Comparison of ENCODE assay signal across 8 mouse cellular contexts in genomic region chr19:45045651-45046050, GRCm38 (mm10). TPM values are rescaled to one million over a fixed set of nuclear protein-coding genes. Genes with fewer than 3 reads are reported as not detected.
DNase-seq lines count a peak whose midpoint lies in the region; ATAC-seq and TF ChIP-seq lines count a peak whose summit lies in the region.

Gene Pdzd7, minus strand, starts transcription at chr19:45045717.

- no peak for DNase-seq in layer of hippocampus, adult 2 months (ENCODE audit: low spot score in 2 of 2)
- DNase-seq in layer of hippocampus, adult 9-11 months: no peak
- DNase-seq in adrenal gland, adult 2 months: no peak
- no peak for DNase-seq in adrenal gland, postnatal 36 days
- DNase-seq in testis, postnatal 14 days (ENCODE audit: low spot score): no peak

- H3K27me3 ChIP-seq in embryonic facial prominence, embryonic 15.5 days: peaks cover 15% of the 10 kb centered on the region
- peaks cover 8% of the 10 kb centered on the region; the same call in 1 of the 2 replicates for H3K27me3 ChIP-seq in intestine, embryonic 15.5 days (replicated peaks)
- peaks cover 24% of the 10 kb centered on the region for H3K27me3 ChIP-seq in neural tube, embryonic 12.5 days (replicated peaks)

- TF ChIP-seq CTCF in layer of hippocampus, adult 2 months (conservative IDR thresholded peaks at IDR 0.05): no peak

- no peaks in the 10 kb centered on the region for H3K9me3 ChIP-seq in embryonic facial prominence, embryonic 15.5 days (replicated peaks)
- H3K9me3 ChIP-seq in intestine, embryonic 15.5 days: no peaks in the 10 kb centered on the region
- H3K9me3 ChIP-seq in neural tube, embryonic 12.5 days: no peaks in the 10 kb centered on the region

- peak within 1 kb of the TSS; percentile 78 for H3K4me3 ChIP-seq in layer of hippocampus, adult 2 months
- peak within 1 kb of the TSS; percentile 61 for H3K4me3 ChIP-seq in embryonic facial prominence, embryonic 15.5 days (replicated peaks)
- peak within 1 kb of the TSS; percentile 46 for H3K4me3 ChIP-seq in intestine, embryonic 15.5 days (replicated peaks)
- peak within 1 kb of the TSS; percentile 51 for H3K4me3 ChIP-seq in neural tube, embryonic 12.5 days

- H3K27ac ChIP-seq in layer of hippocampus, adult 2 months: peak within 1 kb of the TSS; percentile 97
- H3K27ac ChIP-seq in embryonic facial prominence, embryonic 15.5 days (replicated peaks): no peak within 1 kb of the TSS
- H3K27ac ChIP-seq in intestine, embryonic 15.5 days: no peak within 1 kb of the TSS
- H3K27ac ChIP-seq in neural tube, embryonic 12.5 days: no peak within 1 kb of the TSS

- peaks cover 31% of the 10 kb centered on the region for H3K4me1 ChIP-seq in embryonic facial prominence, embryonic 15.5 days
- peaks cover 26% of the 10 kb centered on the region for H3K4me1 ChIP-seq in intestine, embryonic 15.5 days (replicated peaks)
- peaks cover 29% of the 10 kb centered on the region for H3K4me1 ChIP-seq in neural tube, embryonic 12.5 days

- H3K4me2 ChIP-seq in embryonic facial prominence, embryonic 15.5 days (replicated peaks): peak within 1 kb of the TSS; percentile 91
- H3K4me2 ChIP-seq in intestine, embryonic 15.5 days (replicated peaks): peak within 1 kb of the TSS; percentile 77
- peak within 1 kb of the TSS; percentile 65 for H3K4me2 ChIP-seq in neural tube, embryonic 12.5 days (replicated peaks)

- no peaks in the 10 kb centered on the region for H3K36me3 ChIP-seq in embryonic facial prominence, embryonic 15.5 days
- H3K36me3 ChIP-seq in intestine, embryonic 15.5 days: no peaks in the 10 kb centered on the region
- peaks cover 1% of the 10 kb centered on the region; the same call in 1 of the 2 replicates for H3K36me3 ChIP-seq in neural tube, embryonic 12.5 days

- WGBS in embryonic facial prominence, embryonic 15.5 days: 74% methylated on average over 5 of the region's 5 CpGs
- 74% methylated on average over 5 of the region's 5 CpGs for WGBS in intestine, embryonic 15.5 days
- WGBS in neural tube, embryonic 12.5 days: 86% methylated on average over 5 of the region's 5 CpGs

- H3K9ac ChIP-seq in embryonic facial prominence, embryonic 15.5 days: no peak within 1 kb of the TSS
- peak within 1 kb of the TSS; percentile 43 for H3K9ac ChIP-seq in intestine, embryonic 15.5 days
- H3K9ac ChIP-seq in neural tube, embryonic 12.5 days: peak within 1 kb of the TSS; percentile 69; the same call in 1 of the 2 replicates

- ATAC-seq in embryonic facial prominence, embryonic 15.5 days (ENCODE audit: insufficient number of reproducible peaks, low FRiP score, low TSS enrichment, low read depth): no peak
- no peak for ATAC-seq in intestine, embryonic 15.5 days
- ATAC-seq in neural tube, embryonic 12.5 days (ENCODE audit: low FRiP score, low read depth): no peak

RNA-seq across cellular contexts. Expression of gene Pdzd7, which starts in this region (rescaled TPM):
- 1 to 10 TPM; 2.1 to 3.3 TPM for total RNA-seq in layer of hippocampus, adult 2 months (2021)
- polyA plus RNA-seq in embryonic facial prominence, embryonic 15.5 days (2015; fragmentation: Nextera tagmentation; extraction: Ambion mirVana): 0.68 and 0.75 TPM in 2 replicates
- 0.40 and 0.43 TPM in 2 replicates for polyA plus RNA-seq in intestine, embryonic 15.5 days (2015; fragmentation: Nextera tagmentation; extraction: Ambion mirVana)
- polyA plus RNA-seq in neural tube, embryonic 12.5 days (2016; fragmentation: Nextera tagmentation; extraction: Ambion mirVana): 0.63 and 0.72 TPM in 2 replicates
- under 1 TPM in 1 of 2 experiments, not detected in 1; 0.09 TPM for total RNA-seq in adrenal gland, adult 2 months (2021)
- 0.62 and 0.65 TPM in 2 replicates for polyA plus RNA-seq in adrenal gland, adult 2 months (2012; rRNA removed)
- total RNA-seq in adrenal gland, postnatal 36 days (2021): under 1 TPM; 0.13 to 0.23 TPM
